Mouse (Mus musculus): ENCODE results near the gene Ube2c. TPM values are rescaled to one million over a fixed set of nuclear protein-coding genes. Genes with fewer than 3 reads are reported as not detected.

The Ube2c gene
- polyA plus RNA-seq, 1 experiment from 2014 or later, result 42.8 TPM

GRCm38 (mm10) chr2:164827146-164827850, 57.6 kb downstream of the Ube2c start:
- 89% methylated on average over 16 of the region's 16 CpGs for WGBS
- no peak overlapping the region for H3K4me2 ChIP-seq
- H3K27ac ChIP-seq (replicated peaks), result no peak overlapping the region
- H3K4me3 ChIP-seq (replicated peaks), result no peak overlapping the region
- no peak overlapping the region for H3K9ac ChIP-seq (replicated peaks)
- peaks cover 46% of the 10 kb centered on the region for H3K36me3 ChIP-seq
- ATAC-seq (ENCODE audit: low FRiP score), result no peak
- H3K4me1 ChIP-seq, result peaks cover 31% of the 10 kb centered on the region
- no peaks in the 10 kb centered on the region for H3K27me3 ChIP-seq (replicated peaks)
- H3K9me3 ChIP-seq (replicated peaks), result no peaks in the 10 kb centered on the region

Other genes with a start within 250 kb of the Ube2c start
- 1.6 and 10.4 TPM in 2 replicates for gene Wfdc2, start 207.5 kb upstream of the Ube2c start, polyA plus RNA-seq (2015; fragmentation: Nextera tagmentation; extraction: Ambion mirVana)
- gene Spint3, start 196.4 kb upstream of the Ube2c start, polyA plus RNA-seq (2015; fragmentation: Nextera tagmentation; extraction: Ambion mirVana), result not detected in 2 replicates
- gene Wfdc6a, start 184.5 kb upstream of the Ube2c start, polyA plus RNA-seq (2015; fragmentation: Nextera tagmentation; extraction: Ambion mirVana), result 0.31 TPM in 1 of 2 replicates, not detected in the other
- not detected in 2 replicates for gene Eppin, start 176.3 kb upstream of the Ube2c start, polyA plus RNA-seq (2015; fragmentation: Nextera tagmentation; extraction: Ambion mirVana)
- gene Wfdc6b, start 156.4 kb upstream of the Ube2c start, polyA plus RNA-seq (2015; fragmentation: Nextera tagmentation; extraction: Ambion mirVana), result not detected in 2 replicates
- gene Wfdc8, start 156.3 kb upstream of the Ube2c start, polyA plus RNA-seq (2015; fragmentation: Nextera tagmentation; extraction: Ambion mirVana), result not detected in 2 replicates
- gene Wfdc16, start 131.1 kb upstream of the Ube2c start, polyA plus RNA-seq (2015; fragmentation: Nextera tagmentation; extraction: Ambion mirVana), result not detected in 2 replicates
- gene Wfdc10, start 113.9 kb upstream of the Ube2c start, polyA plus RNA-seq (2015; fragmentation: Nextera tagmentation; extraction: Ambion mirVana), result not detected in 2 replicates
- not detected in 2 replicates for gene Wfdc9, start 113.3 kb upstream of the Ube2c start, polyA plus RNA-seq (2015; fragmentation: Nextera tagmentation; extraction: Ambion mirVana)
- not detected in 2 replicates for gene Wfdc11, start 95.8 kb upstream of the Ube2c start, polyA plus RNA-seq (2015; fragmentation: Nextera tagmentation; extraction: Ambion mirVana)
- not detected in 2 replicates for gene Wfdc13, start 84.8 kb upstream of the Ube2c start, polyA plus RNA-seq (2015; fragmentation: Nextera tagmentation; extraction: Ambion mirVana)
- not detected in 2 replicates for gene Spint4, start 71.4 kb upstream of the Ube2c start, polyA plus RNA-seq (2015; fragmentation: Nextera tagmentation; extraction: Ambion mirVana)
- not detected in 2 replicates for gene Spint5, start 54.6 kb upstream of the Ube2c start, polyA plus RNA-seq (2015; fragmentation: Nextera tagmentation; extraction: Ambion mirVana)
- 1.1 and 1.3 TPM in 2 replicates for gene Wfdc3, start 24.0 kb upstream of the Ube2c start, polyA plus RNA-seq (2015; fragmentation: Nextera tagmentation; extraction: Ambion mirVana)
- 51.0 and 56.4 TPM in 2 replicates for gene Dnttip1, start 23.9 kb upstream of the Ube2c start, polyA plus RNA-seq (2015; fragmentation: Nextera tagmentation; extraction: Ambion mirVana)
- gene Tnnc2, start 10.1 kb downstream of the Ube2c start, polyA plus RNA-seq (2015; fragmentation: Nextera tagmentation; extraction: Ambion mirVana), result 27.5 and 55.6 TPM in 2 replicates
- gene Snx21, start 15.9 kb downstream of the Ube2c start, polyA plus RNA-seq (2015; fragmentation: Nextera tagmentation; extraction: Ambion mirVana), result 41.3 and 46.6 TPM in 2 replicates
- gene Acot8, start 35.0 kb downstream of the Ube2c start, polyA plus RNA-seq (2015; fragmentation: Nextera tagmentation; extraction: Ambion mirVana), result 24.1 and 26.4 TPM in 2 replicates
- 14.9 and 16.2 TPM in 2 replicates for gene Zswim3, start 35.2 kb downstream of the Ube2c start, polyA plus RNA-seq (2015; fragmentation: Nextera tagmentation; extraction: Ambion mirVana)
- gene Zswim1, start 52.8 kb downstream of the Ube2c start, polyA plus RNA-seq (2015; fragmentation: Nextera tagmentation; extraction: Ambion mirVana), result 23.7 and 25.4 TPM in 2 replicates
- gene Spata25, start 58.6 kb downstream of the Ube2c start, polyA plus RNA-seq (2015; fragmentation: Nextera tagmentation; extraction: Ambion mirVana), result not detected in 2 replicates
- 99.9 and 113 TPM in 2 replicates for gene Ctsa, start 63.0 kb downstream of the Ube2c start, polyA plus RNA-seq (2015; fragmentation: Nextera tagmentation; extraction: Ambion mirVana)
- gene Neurl2, start 63.6 kb downstream of the Ube2c start, polyA plus RNA-seq (2015; fragmentation: Nextera tagmentation; extraction: Ambion mirVana), result 6.8 and 7.1 TPM in 2 replicates
- 117 and 192 TPM in 2 replicates for gene Pltp, start 87.8 kb downstream of the Ube2c start, polyA plus RNA-seq (2015; fragmentation: Nextera tagmentation; extraction: Ambion mirVana)
- gene Pcif1, start 109.4 kb downstream of the Ube2c start, polyA plus RNA-seq (2015; fragmentation: Nextera tagmentation; extraction: Ambion mirVana), result 79.9 and 85.2 TPM in 2 replicates
- 13.3 and 13.8 TPM in 2 replicates for gene Zfp335, start 141.9 kb downstream of the Ube2c start, polyA plus RNA-seq (2015; fragmentation: Nextera tagmentation; extraction: Ambion mirVana)
- gene Mmp9, start 170.9 kb downstream of the Ube2c start, polyA plus RNA-seq (2015; fragmentation: Nextera tagmentation; extraction: Ambion mirVana), result 23.8 and 25.6 TPM in 2 replicates
- 53.6 and 61.8 TPM in 2 replicates for gene Slc12a5, start 190.9 kb downstream of the Ube2c start, polyA plus RNA-seq (2015; fragmentation: Nextera tagmentation; extraction: Ambion mirVana)

Measured in neural tube, embryonic 15.5 days (tissue).